Mouse (Mus musculus) liver, embryonic 15.5 days (tissue): ENCODE data around the gene Flywch2. TPM values are rescaled to one million over a fixed set of nuclear protein-coding genes. Genes with fewer than 3 reads are reported as not detected.

Source experiments
- ATAC-seq: fragments of 200-750 bp; cut with Nextera tagmentation; 2 replicates; pipeline ENCODE4 v1.8.0; 2017; ENCODE audit warnings: moderate number of reproducible peaks, mild to moderate bottlenecking, moderate library complexity; ENCODE audit not compliant: insufficient read depth
- H3K27ac ChIP-seq: fragments of 300-500 bp; sonication (generic); replicated peaks from 2 replicates; pipeline ENCODE4 v1.5.1; 2015; ENCODE audit warnings: mild to moderate bottlenecking, inconsistent platforms
- H3K27me3 ChIP-seq: fragments of 300-500 bp; sonication (generic); 2 replicates; pipeline ENCODE4 v1.6.1; 2015; ENCODE audit warnings: mild to moderate bottlenecking, inconsistent platforms
- H3K36me3 ChIP-seq: fragments of 300-500 bp; sonication (generic); replicated peaks from 2 replicates; pipeline ENCODE4 v1.6.1; 2015; ENCODE audit warnings: moderate library complexity, mild to moderate bottlenecking, inconsistent platforms
- H3K4me1 ChIP-seq: fragments of 300-500 bp; sonication (generic); replicated peaks from 2 replicates; pipeline ENCODE4 v1.6.1; 2015; ENCODE audit warnings: inconsistent platforms
- H3K4me2 ChIP-seq: fragments of 300-500 bp; sonication (generic); 2 replicates; pipeline ENCODE4 v1.6.1; 2015; ENCODE audit warnings: moderate library complexity, mild to moderate bottlenecking, inconsistent platforms
- H3K4me3 ChIP-seq: fragments of 300-500 bp; sonication (generic); replicated peaks from 2 replicates; pipeline ENCODE4 v1.5.1; 2015; ENCODE audit warnings: mild to moderate bottlenecking, inconsistent platforms
- H3K9ac ChIP-seq: fragments of 300-500 bp; sonication (generic); 2 replicates; pipeline ENCODE4 v1.6.1; 2015; ENCODE audit warnings: moderate library complexity, mild to moderate bottlenecking, inconsistent platforms
- H3K9me3 ChIP-seq: fragments of 300-500 bp; sonication (generic); replicated peaks from 2 replicates; pipeline ENCODE4 v1.6.1; 2016; ENCODE audit warnings: inconsistent platforms
- WGBS: fragments of 180-500 bp; shearing (Covaris S2); methylation state at CpG from one replicate; pipeline ENCODE4 v1.1.7; 2015; ENCODE audit warnings: mixed read lengths; ENCODE audit not compliant: insufficient replicate concordance; 5-methylcytosine and 5-hydroxymethylcytosine counted together
- polyA plus RNA-seq: library from polyadenylated mRNA; unstranded; fragments of >200 nt; fragmentation: Nextera tagmentation; extraction: Ambion mirVana; gene quantifications from 2 replicates; pipeline ENCODE4 v1.2.1, GENCODE M21; 2015

Flywch2 gene
- polyA plus RNA-seq, 1 experiment from 2014 or later = 0.94 TPM

- Histone ChIP-seq H3K4me2 (peak overlapping the region; percentile 98; the same call in 1 of the 2 replicates), H3K27ac (no peak overlapping the region), H3K4me1 (peaks cover 65% of the 10 kb centered on the region), H3K4me3 (no peak overlapping the region), H3K27me3 (peaks cover 94% of the 10 kb centered on the region), H3K9ac (no peak overlapping the region), H3K9me3 (no peaks in the 10 kb centered on the region), H3K36me3 (peaks cover 9% of the 10 kb centered on the region; the same call in 1 of the 2 replicates)
- ATAC-seq = no peak
- 44% methylated on average over 38 of the region's 38 CpGs for WGBS
These were observed 44.3 kb downstream of the Flywch2 start for GRCm38 (mm10) chr17:23741359-23742209.

GRCm38 (mm10) chr17:23740598-23741021 is 45.3 kb downstream of the Flywch2 start, which contains the start of gene Paqr4:
Paqr4 (minus strand) TSS chr17:23740867.
- H3K9ac ChIP-seq = peak within 1 kb of the TSS; percentile 69
- no peaks in the 10 kb centered on the region for H3K9me3 ChIP-seq
- H3K27ac ChIP-seq = peak within 1 kb of the TSS; percentile 45; the same call in 1 of the 2 replicates
- peaks cover 85% of the 10 kb centered on the region for H3K27me3 ChIP-seq
- H3K4me1 ChIP-seq = peaks cover 57% of the 10 kb centered on the region
- H3K36me3 ChIP-seq = peaks cover 17% of the 10 kb centered on the region; the same call in 1 of the 2 replicates
- ATAC-seq = peak; percentile 84
- peak within 1 kb of the TSS; percentile 67 for H3K4me3 ChIP-seq
- WGBS = 1% methylated on average over 13 of the region's 13 CpGs
- H3K4me2 ChIP-seq = peak within 1 kb of the TSS; percentile 98

- WGBS = under 1% methylated on average over 46 of the region's 46 CpGs
- H3K27ac ChIP-seq = peak overlapping the region; percentile 45; the same call in 1 of the 2 replicates
These were observed 45.7 kb downstream of the Flywch2 start for GRCm38 (mm10) chr17:23740136-23740584.

GRCm38 (mm10) chr17:23739202-23740135 is 46.4 kb downstream of the Flywch2 start:
- WGBS = 2% methylated on average over 48 of the region's 48 CpGs
- Histone ChIP-seq H3K27me3 (peaks cover 73% of the 10 kb centered on the region), H3K27ac (peak overlapping the region; percentile 45; the same call in 1 of the 2 replicates), H3K4me2 (peak overlapping the region; percentile 98), H3K36me3 (peaks cover 27% of the 10 kb centered on the region; the same call in 1 of the 2 replicates), H3K4me3 (peak overlapping the region; percentile 67), H3K4me1 (peaks cover 50% of the 10 kb centered on the region), H3K9ac (peak overlapping the region; percentile 69), H3K9me3 (no peaks in the 10 kb centered on the region)
- ATAC-seq = 0 out of 2 replicates have a peak, but pooled peaks have one; percentile 1

More at GRCm38 (mm10) chr17:23740136-23740584, 45.7 kb downstream of the Flywch2 start:
- Histone ChIP-seq H3K9ac (peak overlapping the region; percentile 69), H3K4me1 (peaks cover 53% of the 10 kb centered on the region), H3K36me3 (peaks cover 21% of the 10 kb centered on the region; the same call in 1 of the 2 replicates), H3K9me3 (no peaks in the 10 kb centered on the region), H3K4me3 (peak overlapping the region; percentile 67), H3K27me3 (peaks cover 80% of the 10 kb centered on the region), H3K4me2 (peak overlapping the region; percentile 98)
- ATAC-seq = peak; percentile 87

GRCm38 (mm10) chr17:23738836-23739201 is 47.1 kb downstream of the Flywch2 start:
- no peak overlapping the region for H3K9ac ChIP-seq
- peaks cover 50% of the 10 kb centered on the region for H3K4me1 ChIP-seq
- H3K27ac ChIP-seq = no peak overlapping the region
- no peak for ATAC-seq
- peak overlapping the region; percentile 67; the same call in 1 of the 2 replicates for H3K4me3 ChIP-seq
- no peaks in the 10 kb centered on the region for H3K9me3 ChIP-seq
- peaks cover 34% of the 10 kb centered on the region for H3K36me3 ChIP-seq
- H3K27me3 ChIP-seq = peaks cover 67% of the 10 kb centered on the region
- 37% methylated on average over 2 of the region's 2 CpGs for WGBS
- H3K4me2 ChIP-seq = peak overlapping the region; percentile 98

DNA sequence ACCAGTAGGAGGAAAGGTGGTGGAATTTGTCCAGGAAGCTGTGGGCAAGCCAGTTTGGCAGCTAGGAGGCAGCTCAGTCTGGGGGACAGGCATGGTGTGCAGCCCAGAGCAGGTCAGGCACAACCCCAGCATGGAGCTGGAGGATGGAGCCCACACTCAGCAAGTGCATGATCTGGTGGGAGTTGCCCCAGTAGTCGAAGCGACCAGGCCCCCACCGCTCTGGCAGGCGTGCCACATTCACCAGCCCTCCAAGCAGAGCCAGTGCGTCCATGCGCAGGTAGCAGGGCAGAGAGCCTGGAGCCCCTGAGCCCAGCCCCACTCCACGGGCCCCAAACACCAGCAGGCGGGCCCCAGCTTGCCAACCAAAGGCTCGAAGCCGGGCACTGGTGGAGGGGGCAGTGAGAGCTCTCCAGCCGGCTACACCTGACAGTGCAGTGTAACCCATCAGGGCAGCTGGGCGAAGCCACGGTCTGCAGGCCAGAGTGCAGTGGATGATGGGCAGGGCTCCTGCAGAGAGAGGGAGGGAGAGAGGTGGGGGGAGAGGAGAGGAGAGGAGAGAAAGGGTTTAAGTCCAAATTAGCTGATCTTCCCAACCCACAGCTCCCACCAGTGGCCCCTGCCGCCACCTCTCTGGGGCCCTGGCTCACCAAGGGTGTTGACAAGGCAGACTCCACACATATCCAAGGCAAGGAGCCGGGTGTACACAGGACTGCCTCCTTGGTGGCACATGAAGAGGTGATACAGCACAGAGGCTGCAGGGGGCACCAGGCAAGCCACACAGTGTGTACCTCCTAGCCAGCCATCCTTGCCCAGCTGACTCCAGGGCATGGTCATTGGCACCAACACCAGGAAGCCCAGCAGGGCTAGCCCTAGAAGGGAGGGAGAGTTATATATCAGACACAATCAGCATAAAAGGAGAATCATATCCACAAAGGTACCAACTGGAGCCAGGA is 48.1 kb downstream of the Flywch2 start:
- Histone ChIP-seq H3K4me2 (no peak overlapping the region), H3K36me3 (peaks cover 43% of the 10 kb centered on the region), H3K9ac (no peak overlapping the region), H3K27ac (no peak overlapping the region), H3K4me3 (no peak overlapping the region), H3K9me3 (no peaks in the 10 kb centered on the region), H3K27me3 (peaks cover 56% of the 10 kb centered on the region), H3K4me1 (peaks cover 50% of the 10 kb centered on the region)
- WGBS = 66% methylated on average over 15 of the region's 15 CpGs
- ATAC-seq = no peak

- WGBS = 78% methylated on average over 1 of the region's 1 CpGs
- Histone ChIP-seq H3K27ac (no peak overlapping the region), H3K9me3 (no peaks in the 10 kb centered on the region), H3K4me2 (no peak overlapping the region), H3K4me3 (no peak overlapping the region), H3K4me1 (peaks cover 20% of the 10 kb centered on the region), H3K36me3 (peaks cover 51% of the 10 kb centered on the region), H3K27me3 (peaks cover 22% of the 10 kb centered on the region), H3K9ac (no peak overlapping the region)
- ATAC-seq = no peak
These were observed 51.5 kb downstream of the Flywch2 start for GRCm38 (mm10) chr17:23734341-23734740.

DNA sequence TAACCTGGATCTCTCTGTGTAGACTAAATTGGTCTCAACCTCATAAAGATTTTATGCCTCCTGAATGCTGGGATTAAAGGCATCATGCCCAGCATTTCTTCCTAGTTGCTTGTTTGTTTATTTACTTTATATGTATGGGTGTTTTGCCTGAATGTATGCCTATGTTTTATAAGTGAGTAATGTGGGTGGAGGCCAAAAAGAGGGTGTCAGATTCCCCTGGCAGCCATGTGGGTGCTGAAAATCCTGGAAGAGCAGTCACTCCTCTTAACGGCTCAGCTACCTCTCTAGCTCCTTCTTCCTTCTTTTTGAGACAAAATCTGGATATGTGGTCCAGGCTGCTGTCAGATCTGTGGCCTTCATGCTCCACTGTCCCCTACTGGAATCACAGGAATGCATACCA is 55.4 kb downstream of the Flywch2 start:
- Histone ChIP-seq H3K4me2 (no peak overlapping the region), H3K4me3 (no peak overlapping the region), H3K9ac (no peak overlapping the region), H3K27ac (no peak overlapping the region), H3K9me3 (no peaks in the 10 kb centered on the region), H3K27me3 (no peaks in the 10 kb centered on the region), H3K36me3 (peaks cover 33% of the 10 kb centered on the region), H3K4me1 (peaks cover 26% of the 10 kb centered on the region)
- WGBS = 69% methylated on average over 1 of the region's 1 CpGs
- no peak for ATAC-seq
